Mouse (Mus musculus): ENCODE data around the gene Mrpl48.
"Not testable (repeated sequence)": the region's sequence is repeated elsewhere in the genome, so short reads cannot be mapped to it uniquely, and the experiment has no call there.

Gene Mrpl48

DNA sequence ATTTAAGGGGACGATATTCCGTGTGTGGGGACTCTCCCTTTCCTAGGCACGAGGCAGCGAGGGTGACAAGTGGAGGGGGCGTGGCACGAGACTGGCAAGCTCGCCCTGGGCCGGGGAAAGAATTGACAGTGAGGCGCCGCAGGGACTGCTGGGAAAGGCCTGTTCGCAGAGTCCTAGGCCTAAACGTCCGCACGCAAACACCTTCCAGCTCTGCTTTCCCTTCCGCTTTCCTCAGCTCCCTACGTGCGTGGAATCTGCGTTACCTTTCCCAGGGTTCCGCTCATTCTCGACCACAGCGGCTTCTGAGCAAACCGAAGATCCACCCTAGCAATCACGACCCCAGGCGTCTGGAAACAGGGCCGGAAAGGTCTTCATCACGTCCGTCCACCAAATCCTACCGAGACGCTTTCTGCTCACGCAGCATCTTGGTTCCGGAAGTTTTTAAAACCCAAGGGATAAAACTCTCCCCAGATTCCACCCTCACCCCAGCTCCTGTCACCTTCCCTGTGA, 25.3 kb downstream of the Mrpl48 start:
- peak; percentile 93 for DNase-seq (ENCODE audit: low read depth)

DNA sequence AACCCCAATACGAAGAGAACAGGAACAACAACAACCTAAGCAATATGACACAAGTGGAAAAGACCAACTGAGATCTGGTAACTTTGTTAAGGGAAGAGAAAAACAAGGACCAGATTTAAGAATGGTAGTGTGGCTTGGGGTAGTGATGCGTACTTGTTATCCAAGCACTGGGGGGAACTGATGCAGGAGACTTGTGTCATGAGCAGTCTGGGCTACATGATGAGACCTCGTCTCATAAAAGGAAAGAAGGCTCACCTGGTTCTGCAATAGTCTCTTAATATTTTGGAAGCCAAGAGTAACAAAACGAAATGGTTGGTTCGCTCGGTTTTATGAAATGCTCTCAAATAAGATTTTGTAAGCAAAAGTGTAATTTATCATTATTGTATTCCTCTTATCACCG, 25.9 kb downstream of the Mrpl48 start:
- no peak for DNase-seq (ENCODE audit: low read depth)

GRCm38 (mm10) chr7:100578794-100579193, 29.3 kb downstream of the Mrpl48 start:
- DNase-seq (ENCODE audit: low read depth): no peak

- no peak for DNase-seq (ENCODE audit: low read depth)
These were observed 35.4 kb downstream of the Mrpl48 start for GRCm38 (mm10) chr7:100572704-100573103.

DNA sequence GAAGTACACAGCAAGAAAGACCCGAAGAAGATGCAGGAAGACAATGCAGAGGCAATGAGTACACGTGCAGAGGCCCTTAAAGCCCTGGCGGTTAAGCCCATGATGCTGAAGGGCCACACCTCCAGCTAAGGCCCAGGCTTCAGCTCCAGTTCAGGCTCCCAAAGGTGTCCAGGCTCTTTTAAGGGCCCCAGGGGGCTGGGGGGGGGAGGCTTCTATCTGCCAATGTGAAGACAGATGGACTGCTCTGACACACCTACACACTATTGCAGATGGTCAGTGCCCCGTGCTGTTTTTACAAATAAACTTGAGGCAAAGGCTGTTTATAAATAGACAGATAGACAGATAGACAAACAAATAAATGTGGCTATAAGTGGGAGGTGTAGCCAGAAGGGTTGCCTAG, 36.0 kb downstream of the Mrpl48 start:
- no peak for DNase-seq (ENCODE audit: low read depth)

- DNase-seq (ENCODE audit: low read depth): no peak
These were observed 37.0 kb downstream of the Mrpl48 start for GRCm38 (mm10) chr7:100570930-100571715.

DNA sequence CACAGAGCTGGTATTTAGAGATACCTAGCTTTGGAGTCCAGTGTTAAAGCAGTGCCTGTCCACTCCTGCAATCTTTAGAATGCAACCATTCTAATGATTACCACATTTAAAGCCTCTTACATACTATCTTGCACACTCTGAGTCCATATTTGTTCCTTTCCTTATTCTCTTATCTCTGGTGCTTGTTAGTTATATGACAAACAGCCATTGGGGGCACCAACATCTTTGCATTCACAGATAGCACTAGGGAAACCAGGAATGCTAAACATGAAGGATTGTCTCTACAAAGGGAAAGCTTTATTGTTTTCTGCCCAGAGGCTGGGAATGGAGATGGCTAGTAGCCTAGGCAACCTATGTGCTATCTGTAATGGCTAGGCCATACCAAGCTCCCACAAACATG, 38.2 kb downstream of the Mrpl48 start:
- no peak for DNase-seq (ENCODE audit: low read depth)

- DNase-seq (ENCODE audit: low read depth): not testable (repeated sequence)
These were observed 40.9 kb downstream of the Mrpl48 start for GRCm38 (mm10) chr7:100567238-100567637.

DNA sequence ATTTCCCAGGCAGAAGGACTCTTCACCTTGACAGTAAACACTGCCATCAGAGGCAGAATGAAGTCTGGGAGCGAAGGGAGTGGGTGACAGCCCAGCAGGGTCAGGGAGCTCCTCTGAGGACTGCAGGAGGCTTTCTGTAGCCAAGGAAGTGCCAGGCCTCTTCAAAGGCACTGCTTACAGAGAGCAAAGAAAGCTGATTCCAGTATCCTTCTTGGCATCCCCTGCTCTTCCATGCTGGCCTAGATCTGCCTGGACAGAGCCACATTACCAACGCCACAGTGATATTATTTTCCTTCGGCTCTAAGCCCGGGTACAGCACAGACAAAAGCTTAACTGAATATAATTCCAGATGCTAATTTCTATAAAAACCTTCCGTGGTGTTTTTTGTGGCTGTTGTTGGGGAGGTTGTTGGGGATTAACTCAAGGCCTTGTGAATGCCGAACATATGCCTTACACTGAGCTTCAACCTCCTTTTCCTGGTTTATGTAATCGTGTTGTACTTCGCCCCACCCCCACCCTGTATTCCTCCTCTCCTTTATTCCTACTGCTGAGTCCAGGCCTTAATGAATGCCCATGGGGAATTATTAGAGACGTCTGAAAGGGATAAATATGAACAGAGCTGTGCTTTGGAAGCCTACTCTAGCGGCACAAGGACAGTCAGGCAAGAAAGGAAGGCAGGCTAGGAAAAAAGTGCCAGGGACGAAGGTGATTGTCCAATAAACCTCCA, 46.1 kb downstream of the Mrpl48 start:
- DNase-seq (ENCODE audit: low read depth): no peak

GRCm38 (mm10) chr7:100559331-100559730, 48.8 kb downstream of the Mrpl48 start:
- DNase-seq (ENCODE audit: low read depth): no peak

DNA sequence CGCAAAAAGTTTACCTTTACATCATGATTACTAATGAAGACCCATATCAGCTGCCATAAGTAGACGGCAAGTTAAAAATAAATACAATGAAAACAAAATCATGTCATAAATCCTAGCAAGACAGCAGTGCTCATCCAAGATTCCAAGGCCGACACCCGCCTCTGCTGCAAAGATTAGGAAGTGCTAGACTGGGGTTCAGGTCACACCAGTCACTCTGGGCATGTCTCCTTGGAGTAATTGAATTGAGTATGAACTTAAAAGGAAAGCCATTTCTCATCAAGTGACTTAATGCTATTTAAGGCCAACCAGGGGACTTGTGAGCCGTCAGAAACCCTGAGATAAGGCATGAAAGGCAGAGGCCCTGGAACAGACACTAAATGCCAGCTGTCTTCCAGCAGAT, 50.9 kb downstream of the Mrpl48 start:
- DNase-seq (ENCODE audit: low read depth): no peak

DNA sequence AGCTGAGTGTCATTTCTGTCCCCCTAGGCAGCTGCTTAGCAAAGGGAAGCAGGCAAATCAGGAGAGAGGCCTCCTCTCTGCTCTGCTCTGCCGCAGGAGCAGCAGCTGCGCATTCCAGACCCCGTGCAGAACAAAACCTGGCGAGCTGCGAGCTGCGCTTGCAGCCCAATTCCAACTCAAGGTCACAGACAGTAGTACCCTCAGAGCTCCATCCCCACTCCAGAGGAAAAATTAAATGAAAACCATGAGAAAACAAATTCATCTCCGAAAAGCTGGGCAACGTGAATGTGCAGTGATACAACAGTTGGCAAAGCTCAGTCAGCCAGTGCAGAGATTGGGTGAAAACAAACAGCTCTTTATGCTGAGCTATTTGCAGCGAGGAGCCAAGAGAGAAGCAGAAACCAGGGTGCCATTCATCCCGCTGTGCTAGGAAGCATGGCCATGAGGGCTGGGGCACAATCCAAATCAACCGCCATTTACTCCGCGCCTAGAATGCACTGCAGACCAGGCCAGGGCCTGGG, 52.6 kb downstream of the Mrpl48 start:
- DNase-seq (ENCODE audit: low read depth): no peak

GRCm38 (mm10) chr7:100554939-100555338, 53.2 kb downstream of the Mrpl48 start:
- no peak for DNase-seq (ENCODE audit: low read depth)

- no peak for DNase-seq (ENCODE audit: low read depth)
These were observed 57.6 kb downstream of the Mrpl48 start for GRCm38 (mm10) chr7:100550338-100551007.

- DNase-seq (ENCODE audit: low read depth): no peak
These were observed 58.3 kb downstream of the Mrpl48 start for GRCm38 (mm10) chr7:100549796-100550195.

DNA sequence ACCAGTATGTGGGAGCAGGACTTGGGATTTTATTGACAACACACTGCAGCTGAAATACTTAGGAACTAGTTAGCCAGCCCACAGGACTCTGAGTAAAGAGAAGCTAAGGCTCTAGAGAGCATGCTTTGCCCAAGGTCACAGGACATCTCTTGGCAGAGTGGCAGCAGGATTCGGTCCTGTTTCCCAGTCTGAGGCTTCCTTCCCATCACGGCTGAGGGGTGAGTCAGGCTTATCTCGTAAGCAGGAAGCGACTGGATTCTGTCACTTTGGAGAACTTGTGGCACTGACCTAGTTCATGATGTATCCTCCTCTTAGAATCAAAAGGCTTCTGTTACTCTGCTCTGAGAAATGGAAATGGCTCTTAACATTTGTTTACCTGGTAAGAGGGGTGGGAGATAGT, 60.5 kb downstream of the Mrpl48 start:
- DNase-seq (ENCODE audit: low read depth): no peak

DNA sequence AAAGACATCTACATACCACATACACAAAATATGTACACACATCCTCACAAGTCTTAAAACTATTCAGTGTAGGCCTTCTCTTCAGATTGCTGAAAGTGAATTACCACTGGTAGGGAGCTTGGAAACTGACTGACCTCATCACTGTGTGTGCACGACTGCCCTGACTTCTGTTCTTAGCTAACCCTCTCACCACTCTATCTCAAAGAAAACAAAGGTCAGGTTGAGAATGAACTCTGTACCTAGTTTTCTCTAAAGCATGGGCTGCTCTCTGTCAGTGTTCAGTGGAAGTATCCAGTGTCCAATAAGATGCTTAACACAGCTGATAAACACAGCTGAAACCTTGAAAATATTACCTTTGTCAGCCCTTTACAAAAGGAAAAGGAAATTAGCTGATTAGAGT, 63.7 kb downstream of the Mrpl48 start:
- no peak for DNase-seq (ENCODE audit: low read depth)

- DNase-seq (ENCODE audit: low read depth): no peak
These were observed 68.6 kb downstream of the Mrpl48 start for GRCm38 (mm10) chr7:100539516-100539915.

GRCm38 (mm10) chr7:100537519-100537902, 70.6 kb downstream of the Mrpl48 start:
- DNase-seq (ENCODE audit: low read depth): no peak

DNA sequence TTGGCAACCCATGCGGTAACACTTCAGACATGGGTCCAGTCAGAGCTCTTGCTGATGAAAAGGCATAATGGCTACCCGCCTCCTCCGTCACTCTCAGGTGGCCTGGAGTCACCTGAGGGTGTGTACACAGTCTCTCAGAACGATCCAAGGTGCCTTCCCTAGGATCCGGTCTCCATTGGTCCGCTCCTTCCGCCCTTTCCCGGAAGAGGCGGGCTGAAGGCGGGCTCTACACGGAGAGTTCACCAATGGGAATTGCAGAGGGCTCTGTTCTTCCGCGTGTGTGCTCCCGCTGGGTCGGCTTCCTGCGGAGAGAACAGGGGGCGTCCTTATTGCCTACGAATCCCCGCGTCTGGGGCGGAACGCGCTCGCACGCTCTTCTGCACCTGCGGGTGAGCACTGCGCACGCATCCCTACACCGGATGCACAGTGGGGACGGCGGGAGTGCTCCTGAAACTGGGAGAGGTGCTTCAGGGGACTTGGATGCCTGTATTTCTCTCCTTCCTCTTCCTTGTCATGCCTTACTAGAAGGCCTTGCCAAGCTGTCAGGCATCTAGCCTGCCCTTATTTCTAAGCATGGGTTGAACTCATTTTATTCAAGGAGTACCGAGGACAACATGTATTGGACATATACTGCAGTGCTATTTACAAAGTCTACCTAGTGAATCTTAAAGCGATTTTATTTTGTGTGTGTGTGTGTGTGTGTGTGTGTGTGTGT, 71.1 kb downstream of the Mrpl48 start, which contains the start of gene Coa4:
Gene Coa4 (plus strand): TSS at position 268 of the 715 bp plus-strand sequence.
- DNase-seq (ENCODE audit: low read depth): peak; percentile 94

DNA sequence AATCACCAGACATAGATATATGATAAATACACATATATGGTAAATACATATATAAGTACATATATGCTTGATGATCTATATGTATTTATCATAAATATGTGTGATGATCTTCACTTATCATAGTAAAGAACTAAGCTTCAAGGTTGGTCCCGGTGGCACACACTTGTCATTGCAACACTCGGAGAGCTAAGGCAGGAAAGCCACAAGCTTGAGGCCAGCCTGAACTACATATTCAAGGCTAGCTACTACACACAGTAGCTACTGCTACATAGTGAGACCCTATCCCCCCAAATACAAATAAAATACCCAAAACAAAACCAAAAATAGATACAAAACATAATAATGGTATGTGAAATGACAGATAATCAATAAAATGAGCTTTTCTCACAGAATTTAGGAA, 72.3 kb downstream of the Mrpl48 start:
- no peak for DNase-seq (ENCODE audit: low read depth)

GRCm38 (mm10) chr7:100534216-100534615, 73.9 kb downstream of the Mrpl48 start:
- no peak for DNase-seq (ENCODE audit: low read depth)

Measured in c-Kit-positive CD71-positive TER-119-negative erythroid progenitor cells, embryonic 14.5 days (primary cell).